In the genomic region with DNA sequence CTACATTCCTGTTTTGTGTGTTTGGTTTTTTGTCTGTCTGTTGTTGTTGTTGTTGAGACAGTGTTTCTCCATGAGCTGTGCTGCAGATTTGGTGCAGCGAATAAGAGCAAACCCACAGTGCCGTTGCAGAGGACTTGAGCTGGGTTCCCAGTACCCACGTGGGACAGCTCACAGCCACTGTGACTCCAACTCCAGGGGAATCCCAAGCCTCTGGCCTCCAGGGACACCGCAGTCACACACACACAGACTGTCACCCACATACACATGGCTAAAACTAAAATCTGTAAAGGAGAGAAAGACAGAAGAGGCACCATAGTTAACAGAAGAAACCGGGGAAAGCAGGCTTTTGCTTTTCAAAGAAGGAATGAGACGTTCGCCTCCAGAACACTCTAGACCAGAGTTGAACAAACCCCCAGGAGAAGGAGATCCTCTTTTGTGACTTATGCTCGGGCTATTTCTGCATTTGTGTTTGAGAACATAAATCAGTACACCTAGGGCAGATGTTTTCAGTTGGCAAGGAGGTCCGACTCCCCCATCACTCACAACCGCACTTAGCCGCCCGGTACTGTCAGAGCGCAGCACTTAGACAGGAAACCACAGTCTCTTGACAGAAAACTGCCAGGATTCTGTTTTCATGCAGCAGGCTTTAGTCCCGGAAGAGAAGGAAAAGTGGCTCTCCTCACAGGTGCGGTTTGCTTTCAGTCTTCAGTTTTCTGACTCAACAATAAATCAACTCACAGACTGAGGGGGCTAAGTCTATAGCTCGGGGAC, we compare ENCODE assay signal across 17 mouse cellular contexts. TPM values are rescaled to one million over a fixed set of nuclear protein-coding genes. Genes with fewer than 3 reads are reported as not detected.
A peak's percentile ranks its signal among the peaks of the same experiment; 100 is the strongest.
DNase-seq lines count a peak whose midpoint lies in the region; ATAC-seq and TF ChIP-seq lines count a peak whose summit lies in the region.
"Had no signal": no experiment of that assay in that cellular context is flagged by ENCODE, and none has a peak within 500 bp of the region (broad histone marks: within the 10 kb centered on the region; RNA-seq: fewer than 3 reads in every experiment).

No protein-coding gene starts in this region.

- no peak for ATAC-seq in liver, postnatal 0 days
- no peak for ATAC-seq in hindbrain, embryonic 14.5 days (ENCODE audit: low FRiP score)

- TF ChIP-seq CTCF in CH12.LX (conservative IDR thresholded peaks at IDR 0.05 in 1 of 2, IDR thresholded peaks at IDR 0.05 in 1 of 2; ENCODE audit: low read depth in 2 of 2, low read length in 2 of 2), result no peak
- TF ChIP-seq CTCF in liver, postnatal 0 days (IDR thresholded peaks at IDR 0.05; ENCODE audit: low read depth), result no peak

- H3K4me2 ChIP-seq in CH12.LX (ENCODE audit: insufficient read depth, low read depth, poor library complexity, severe bottlenecking), result peak overlapping the region; percentile 51
- peak overlapping the region; percentile 26; the same call in 1 of the 2 replicates for H3K4me2 ChIP-seq in liver, postnatal 0 days (ENCODE audit: low read depth, low read length)
- H3K4me2 ChIP-seq in hindbrain, embryonic 14.5 days (replicated peaks), result no peak overlapping the region
- H3K4me2 ChIP-seq: limb, embryonic 15.5 days had no signal

- H3K36me3 ChIP-seq in CH12.LX (replicated peaks in 1 of 2; ENCODE audit: control insufficient read depth in 1 of 2, insufficient read depth in 1 of 2, low read length in 1 of 2), result peaks cover 0 to 2% of the 10 kb centered on the region in 2 experiments
- no peaks in the 10 kb centered on the region for H3K36me3 ChIP-seq in liver, postnatal 0 days (replicated peaks; ENCODE audit: insufficient read depth, low read length)
- no peaks in the 10 kb centered on the region for H3K36me3 ChIP-seq in hindbrain, embryonic 14.5 days (replicated peaks; ENCODE audit: control insufficient read depth, insufficient read depth)
- H3K36me3 ChIP-seq: limb, embryonic 15.5 days had no signal

- peak; percentile 9 for DNase-seq in embryo, embryonic 11.5 days (ENCODE audit: low read depth, low spot score)
- no peak for DNase-seq in embryo, embryonic 10.5 days (ENCODE audit: low spot score)
- peak; percentile 74 for DNase-seq in CH12.LX (ENCODE audit: extremely low read depth)
- DNase-seq in liver, postnatal 0 days, result no peak
- DNase-seq in thymus, postnatal 0 days (ENCODE audit: low spot score), result peak; percentile 86
- no peak for DNase-seq in cerebellum, adult 8-10 months
- no peak for DNase-seq in lung, postnatal 4 days
- no peak for DNase-seq in hindbrain, embryonic 14.5 days (ENCODE audit: low spot score)
- DNase-seq: adrenal gland, adult 8-10 months had no signal

- dilution Hi-C loops in CH12.LX (cut with MboI; ENCODE audit: extremely low pct_ligation_motif_present, extremely low pct_unique_long_range_greater_than_20kb, low sequenced_read_pairs), result no loop called here

- H3K9me3 ChIP-seq in CH12.LX (replicated peaks; ENCODE audit: low read length), result no peaks in the 10 kb centered on the region
- no peaks in the 10 kb centered on the region for H3K9me3 ChIP-seq in liver, postnatal 0 days (ENCODE audit: low read length)
- no peaks in the 10 kb centered on the region for H3K9me3 ChIP-seq in hindbrain, embryonic 14.5 days (ENCODE audit: control insufficient read depth, low read length)
- H3K9me3 ChIP-seq: limb, embryonic 15.5 days had no signal

- H3K27me3 ChIP-seq in CH12.LX (replicated peaks), result no peaks in the 10 kb centered on the region
- no peaks in the 10 kb centered on the region for H3K27me3 ChIP-seq in liver, postnatal 0 days (ENCODE audit: insufficient read depth, low read length)
- H3K27me3 ChIP-seq in hindbrain, embryonic 14.5 days (ENCODE audit: control insufficient read depth, insufficient read depth, low read length), result no peaks in the 10 kb centered on the region
- H3K27me3 ChIP-seq: limb, embryonic 15.5 days had no signal

- in situ Hi-C loops in CH12.LX (cut with MboI; ENCODE audit: low pct_ligation_motif_present, low pct_unique_long_range_greater_than_20kb, low sequenced_read_pairs), result no loop called here

- WGBS in liver, postnatal 0 days (ENCODE audit: insufficient replicate concordance), result 29% methylated on average over 16 of the region's 16 CpGs
- 76% methylated on average over 16 of the region's 16 CpGs for WGBS in hindbrain, embryonic 14.5 days

- peak overlapping the region in 1 of 3 experiments; percentile 20 for H3K4me3 ChIP-seq in CH12.LX (replicated peaks in 1 of 3; ENCODE audit: low read depth in 2 of 3, low read length in 2 of 3, poor library complexity in 1 of 3)
- no peak overlapping the region for H3K4me3 ChIP-seq in liver, postnatal 0 days (ENCODE audit: low read depth, low read length)
- no peak overlapping the region for H3K4me3 ChIP-seq in hindbrain, embryonic 14.5 days (replicated peaks; ENCODE audit: low read length)
- H3K4me3 ChIP-seq: erythroblast, embryonic 14.5 days; limb, embryonic 15.5 days; myocyte had no signal

- H3K9ac ChIP-seq in CH12.LX (ENCODE audit: insufficient read depth, low read depth), result no peak overlapping the region
- H3K9ac ChIP-seq in liver, postnatal 0 days (replicated peaks), result no peak overlapping the region
- H3K9ac ChIP-seq in hindbrain, embryonic 14.5 days, result no peak overlapping the region
- H3K9ac ChIP-seq: limb, embryonic 15.5 days had no signal

- peaks cover 7 to 41% of the 10 kb centered on the region in 2 experiments for H3K4me1 ChIP-seq in CH12.LX (ENCODE audit: control insufficient read depth in 1 of 2, insufficient read depth in 2 of 2)
- no peaks in the 10 kb centered on the region for H3K4me1 ChIP-seq in liver, postnatal 0 days (ENCODE audit: insufficient read depth)
- H3K4me1 ChIP-seq in hindbrain, embryonic 14.5 days (replicated peaks; ENCODE audit: control insufficient read depth, insufficient read depth, low read length), result no peaks in the 10 kb centered on the region
- H3K4me1 ChIP-seq: limb, embryonic 15.5 days had no signal

- peak; percentile 20; the same call in 1 of the 2 replicates for TF ChIP-seq EP300 in CH12.LX (IDR thresholded peaks at IDR 0.05; ENCODE audit: low read length)
- TF ChIP-seq EP300 in liver, postnatal 0 days (IDR thresholded peaks at IDR 0.05; ENCODE audit: low read depth), result no peak

- TF ChIP-seq RAD21 in CH12.LX (IDR thresholded peaks at IDR 0.05; ENCODE audit: low read depth, low read length), result no peak

- no peak for TF ChIP-seq POLR2A in CH12.LX (IDR thresholded peaks at IDR 0.05; ENCODE audit: low read depth, low read length)

- no peaks in the 10 kb centered on the region for H3K79me2 ChIP-seq in CH12.LX (replicated peaks; ENCODE audit: control insufficient read depth, extremely low read depth, insufficient read depth, poor library complexity, severe bottlenecking)

- no peak overlapping the region for H3K27ac ChIP-seq in CH12.LX (ENCODE audit: insufficient read depth, low read depth)
- H3K27ac ChIP-seq in liver, postnatal 0 days (ENCODE audit: low read depth), result no peak overlapping the region
- H3K27ac ChIP-seq in hindbrain, embryonic 14.5 days, result no peak overlapping the region
- H3K27ac ChIP-seq: limb, embryonic 15.5 days; macrophage had no signal

TF ChIP-seq in CH12.LX, 34 proteins besides CTCF, POLR2A, EP300 and RAD21 (continues in another document):
- TF ChIP-seq USF1 (IDR thresholded peaks at IDR 0.05; ENCODE audit: low read depth, low read length) (no peak), KAT2A (IDR thresholded peaks at IDR 0.05; ENCODE audit: insufficient replicate concordance, low read length) (no peak), RCOR1 (conservative IDR thresholded peaks at IDR 0.05; ENCODE audit: low read depth, low read length) (no peak), JUND (conservative IDR thresholded peaks at IDR 0.05; ENCODE audit: low read depth, low read length) (no peak), TBP (conservative IDR thresholded peaks at IDR 0.05; ENCODE audit: low read depth, low read length) (no peak), USF2 (conservative IDR thresholded peaks at IDR 0.05; ENCODE audit: low read depth, low read length) (no peak), E2F4 (IDR thresholded peaks at IDR 0.05; ENCODE audit: insufficient replicate concordance, low read depth, low read length) (no peak), MAFK (IDR thresholded peaks at IDR 0.05; ENCODE audit: insufficient replicate concordance, low read length) (no peak), ZKSCAN1 (IDR thresholded peaks at IDR 0.05; ENCODE audit: borderline replicate concordance, low read depth, low read length) (no peak), NELFE (IDR thresholded peaks at IDR 0.05; ENCODE audit: low read depth, low read length) (no peak), HCFC1 (IDR thresholded peaks at IDR 0.05; ENCODE audit: low read depth, low read length) (no peak), IRF4 (IDR thresholded peaks at IDR 0.05; ENCODE audit: low read depth, low read length) (peak; percentile 21; the same call in 1 of the 2 replicates), SMC3 (IDR thresholded peaks at IDR 0.05; ENCODE audit: low read depth, low read length) (no peak), ELF1 (IDR thresholded peaks at IDR 0.05; ENCODE audit: low read depth, low read length) (no peak), ZC3H11A (IDR thresholded peaks at IDR 0.05; ENCODE audit: low read depth, low read length) (no peak), ZMIZ1 (IDR thresholded peaks at IDR 0.05; ENCODE audit: low read depth, low read length) (no peak)

RNA-seq across cellular contexts. Expression of a gene that starts 34.1 kb away (rescaled TPM):
- total RNA-seq in CH12.LX (2012; rRNA removed) (0.76 TPM in 2 replicates), CH12.LX (2014; rRNA removed) (3.2 and 3.3 TPM in 2 replicates)
- polyA plus RNA-seq in CH12.LX (2012; ENCODE audit: insufficient read length, low read depth), result 2.0 and 2.3 TPM in 2 replicates
- 1.3 and 1.5 TPM in 2 replicates for polyA plus RNA-seq in liver, postnatal 0 days (2015; fragmentation: Nextera tagmentation; extraction: Ambion mirVana)
- 2.6 and 3.1 TPM in 2 replicates for polyA plus RNA-seq in thymus, postnatal 0 days (2015; fragmentation: Nextera tagmentation; extraction: Ambion mirVana)
- polyA plus RNA-seq in hindbrain, embryonic 14.5 days (2014; fragmentation: Nextera tagmentation; extraction: Ambion mirVana), result 0.95 and 1.1 TPM in 2 replicates

RNA-seq across cellular contexts. Expression of a gene that starts 43.9 kb away (rescaled TPM):
- total RNA-seq in CH12.LX (2012; rRNA removed) (not detected in 2 replicates), CH12.LX (2014; rRNA removed) (not detected in 2 replicates)
- not detected in 2 replicates for polyA plus RNA-seq in CH12.LX (2012; ENCODE audit: insufficient read length, low read depth)
- polyA plus RNA-seq in liver, postnatal 0 days (2015; fragmentation: Nextera tagmentation; extraction: Ambion mirVana), result 35.9 and 38.6 TPM in 2 replicates
- polyA plus RNA-seq in thymus, postnatal 0 days (2015; fragmentation: Nextera tagmentation; extraction: Ambion mirVana), result not detected in 2 replicates
- not detected in 2 replicates for polyA plus RNA-seq in hindbrain, embryonic 14.5 days (2014; fragmentation: Nextera tagmentation; extraction: Ambion mirVana)
- total RNA-seq: layer of hippocampus, postnatal 14 days had no signal
- polyA plus RNA-seq: cortical plate, adult 2 months; erythroblast, embryonic 14.5 days; hindbrain, embryonic 11.5 days; kidney, embryonic 16.5 days; limb, embryonic 15.5 days; macrophage; myocyte had no signal

RNA-seq across cellular contexts. Expression of a gene that starts 59.1 kb away (rescaled TPM):
- not detected in 2 replicates for total RNA-seq in CH12.LX (2012; rRNA removed)
- total RNA-seq in CH12.LX (2014; rRNA removed), result not detected in 2 replicates
- not detected in 2 replicates for polyA plus RNA-seq in CH12.LX (2012; ENCODE audit: insufficient read length, low read depth)
- polyA plus RNA-seq in liver, postnatal 0 days (2015; fragmentation: Nextera tagmentation; extraction: Ambion mirVana), result not detected in 2 replicates
- polyA plus RNA-seq in thymus, postnatal 0 days (2015; fragmentation: Nextera tagmentation; extraction: Ambion mirVana), result 0.13 TPM in 1 of 2 replicates, not detected in the other
- polyA plus RNA-seq in hindbrain, embryonic 14.5 days (2014; fragmentation: Nextera tagmentation; extraction: Ambion mirVana), result not detected in 2 replicates
- total RNA-seq: adrenal gland, adult 8-10 months; layer of hippocampus, postnatal 14 days had no signal
- polyA plus RNA-seq: cortical plate, adult 2 months; hindbrain, embryonic 11.5 days; kidney, embryonic 16.5 days; limb, embryonic 15.5 days; macrophage; myocyte had no signal

Comparison
In these comparisons a context has a peak if more than half of its experiments do, and no peak if none do; other contexts are left out.
1. DNase-seq: peak in embryo, embryonic 11.5 days (single experiment), CH12.LX (single experiment) and thymus, postnatal 0 days (single experiment); none in embryo, embryonic 10.5 days (single experiment), liver, postnatal 0 days (single experiment), cerebellum, adult 8-10 months (single experiment), lung, postnatal 4 days (0 of 2) and hindbrain, embryonic 14.5 days (single experiment).
2. RNA of a gene that starts 43.9 kb away (polyA plus RNA-seq): 35.9 to 38.6 TPM in liver, postnatal 0 days; not detected in thymus, postnatal 0 days, not detected in CH12.LX and not detected in hindbrain, embryonic 14.5 days; every median in the first group is over 10 times any median in the second.